Mouse (Mus musculus) CH12.LX (cell line): Measurements from ENCODE around the gene Pik3cb. TPM values are rescaled to one million over a fixed set of nuclear protein-coding genes. Genes with fewer than 3 reads are reported as not detected.

Source experiments
- polyA plus RNA-seq: library from polyadenylated mRNA; unstranded; fragments of >175 nt; gene quantifications from 2 replicates; pipeline ENCODE4 v1.2.1, GENCODE M21; 2012; ENCODE audit warnings: low read depth; ENCODE audit not compliant: insufficient read length
- total RNA-seq, 2 experiments: library from RNA; depleted of rRNA; stranded (reverse); fragments of 300-350 nt in 1 of 2; fragments of >200 nt in 1 of 2; gene quantifications; 2 replicates each; pipeline ENCODE4 v1.2.3; 2012 to 2014

Gene Pik3cb
- total and polyA plus RNA-seq, 3 experiments = 1.0 to 3.2 (median 1.0) TPM

Other genes with a start within 250 kb of the Pik3cb start
- gene 7420426K07Rik, start 237.5 kb downstream of the Pik3cb start, total RNA-seq (2012; rRNA removed) = not detected in 2 replicates
- not detected in 2 replicates for gene 7420426K07Rik, start 237.5 kb downstream of the Pik3cb start, total RNA-seq (2014; rRNA removed)
- not detected in 2 replicates for gene 7420426K07Rik, start 237.5 kb downstream of the Pik3cb start, polyA plus RNA-seq
- not detected in 2 replicates for gene Foxl2, start 185.3 kb downstream of the Pik3cb start, total RNA-seq (2012; rRNA removed)
- not detected in 2 replicates for gene Foxl2, start 185.3 kb downstream of the Pik3cb start, total RNA-seq (2014; rRNA removed)
- gene Foxl2, start 185.3 kb downstream of the Pik3cb start, polyA plus RNA-seq = not detected in 2 replicates
- 34.5 and 35.7 TPM in 2 replicates for gene Faim, start 154.2 kb downstream of the Pik3cb start, total RNA-seq (2012; rRNA removed)
- gene Faim, start 154.2 kb downstream of the Pik3cb start, total RNA-seq (2014; rRNA removed) = 52.4 and 57.9 TPM in 2 replicates
- gene Faim, start 154.2 kb downstream of the Pik3cb start, polyA plus RNA-seq = 83.5 and 87.7 TPM in 2 replicates
- gene Gm1123, start 104.9 kb downstream of the Pik3cb start, total RNA-seq (2012; rRNA removed) = not detected in 2 replicates
- not detected in 2 replicates for gene Gm1123, start 104.9 kb downstream of the Pik3cb start, total RNA-seq (2014; rRNA removed)
- gene Gm1123, start 104.9 kb downstream of the Pik3cb start, polyA plus RNA-seq = not detected in 2 replicates
- not detected in 2 replicates for gene Faiml, start 96.6 kb upstream of the Pik3cb start, total RNA-seq (2012; rRNA removed)
- gene Faiml, start 96.6 kb upstream of the Pik3cb start, total RNA-seq (2014; rRNA removed) = not detected in 2 replicates
- not detected in 2 replicates for gene Faiml, start 96.6 kb upstream of the Pik3cb start, polyA plus RNA-seq
- gene Cep70, start 102.7 kb upstream of the Pik3cb start, total RNA-seq (2012; rRNA removed) = 6.5 and 10.2 TPM in 2 replicates
- 21.8 and 22.9 TPM in 2 replicates for gene Cep70, start 102.7 kb upstream of the Pik3cb start, total RNA-seq (2014; rRNA removed)
- gene Cep70, start 102.7 kb upstream of the Pik3cb start, polyA plus RNA-seq = 8.8 and 9.7 TPM in 2 replicates
- gene Esyt3, start 217.9 kb upstream of the Pik3cb start, total RNA-seq (2012; rRNA removed) = not detected in 2 replicates
- gene Esyt3, start 217.9 kb upstream of the Pik3cb start, total RNA-seq (2014; rRNA removed) = not detected in 2 replicates
- 0.27 TPM in 1 of 2 replicates, not detected in the other for gene Esyt3, start 217.9 kb upstream of the Pik3cb start, polyA plus RNA-seq